Mouse (Mus musculus): ENCODE data around the gene Fam227b. TPM values are rescaled to one million over a fixed set of nuclear protein-coding genes. Genes with fewer than 3 reads are reported as not detected.

Gene Fam227b
- total and polyA plus RNA-seq, 3 experiments = not detected

- Histone ChIP-seq H3K4me1 (ENCODE audit: control insufficient read depth, insufficient read depth, low read length) (no peaks in the 10 kb centered on the region), H3K79me2 (replicated peaks; ENCODE audit: control insufficient read depth, insufficient read depth, low read length) (no peaks in the 10 kb centered on the region), H3K27ac (no peak overlapping the region), H3K36me3 (ENCODE audit: control insufficient read depth, insufficient read depth, low read length) (no peaks in the 10 kb centered on the region), H3K4me3 (no peak overlapping the region), H3K27me3 (ENCODE audit: control insufficient read depth, insufficient read depth, low read length) (no peaks in the 10 kb centered on the region), H3K9ac (ENCODE audit: low read depth, low read length) (no peak overlapping the region)
- WGBS = 71% methylated on average over 8 of the region's 8 CpGs
- intact Hi-C loops (cut with DNase I) = loop anchor here (5.0 kb wide), 1 partner anchor 141 kb away; no protein-coding TSS in a partner anchor
- DNase-seq = no peak
- TF ChIP-seq EP300 (IDR thresholded peaks at IDR 0.05; ENCODE audit: insufficient read depth, low read depth, low read length) (no peak), POLR2A (IDR thresholded peaks at IDR 0.05; ENCODE audit: insufficient read depth, low read depth, low read length) (no peak), CTCF (IDR thresholded peaks at IDR 0.05) (peak; percentile 60)
Measured at GRCm38 (mm10) chr2:126033114-126033972, 118.5 kb downstream of the Fam227b start.

GRCm38 (mm10) chr2:126031186-126031900, 120.5 kb downstream of the Fam227b start:
- H3K27ac ChIP-seq = no peak overlapping the region
- no peak overlapping the region for H3K4me3 ChIP-seq
- 57% methylated on average over 8 of the region's 8 CpGs for WGBS
- no peak for DNase-seq
- no peaks in the 10 kb centered on the region for H3K4me1 ChIP-seq (ENCODE audit: control insufficient read depth, insufficient read depth, low read length)
- H3K9ac ChIP-seq (ENCODE audit: low read depth, low read length) = no peak overlapping the region
- TF ChIP-seq EP300 (IDR thresholded peaks at IDR 0.05; ENCODE audit: insufficient read depth, low read depth, low read length) = no peak
- no peak for TF ChIP-seq CTCF (IDR thresholded peaks at IDR 0.05)
- TF ChIP-seq POLR2A (IDR thresholded peaks at IDR 0.05; ENCODE audit: insufficient read depth, low read depth, low read length) = no peak
- H3K79me2 ChIP-seq (replicated peaks; ENCODE audit: control insufficient read depth, insufficient read depth, low read length) = no peaks in the 10 kb centered on the region
- no peaks in the 10 kb centered on the region for H3K36me3 ChIP-seq (ENCODE audit: control insufficient read depth, insufficient read depth, low read length)
- H3K27me3 ChIP-seq (ENCODE audit: control insufficient read depth, insufficient read depth, low read length) = no peaks in the 10 kb centered on the region
- intact Hi-C loops (cut with DNase I) = loop anchor here (5.0 kb wide), 1 partner anchor 139 kb away; no protein-coding TSS in a partner anchor

GRCm38 (mm10) chr2:126015763-126016473, 135.9 kb downstream of the Fam227b start:
- Histone ChIP-seq H3K9ac (ENCODE audit: low read depth, low read length) (no peak overlapping the region), H3K27ac (no peak overlapping the region), H3K79me2 (replicated peaks; ENCODE audit: control insufficient read depth, insufficient read depth, low read length) (no peaks in the 10 kb centered on the region), H3K4me1 (ENCODE audit: control insufficient read depth, insufficient read depth, low read length) (no peaks in the 10 kb centered on the region), H3K36me3 (ENCODE audit: control insufficient read depth, insufficient read depth, low read length) (no peaks in the 10 kb centered on the region), H3K27me3 (ENCODE audit: control insufficient read depth, insufficient read depth, low read length) (no peaks in the 10 kb centered on the region), H3K4me3 (no peak overlapping the region)
- TF ChIP-seq POLR2A (IDR thresholded peaks at IDR 0.05; ENCODE audit: insufficient read depth, low read depth, low read length) = no peak
- TF ChIP-seq EP300 (IDR thresholded peaks at IDR 0.05; ENCODE audit: insufficient read depth, low read depth, low read length) = no peak
- TF ChIP-seq CTCF (IDR thresholded peaks at IDR 0.05) = no peak
- 69% methylated on average over 3 of the region's 3 CpGs for WGBS
- intact Hi-C loops (cut with DNase I) = no loop called here
- no peak for DNase-seq

- no peaks in the 10 kb centered on the region for H3K27me3 ChIP-seq (ENCODE audit: control insufficient read depth, insufficient read depth, low read length)
- no peak overlapping the region for H3K4me3 ChIP-seq
- WGBS = 56% methylated on average over 12 of the region's 12 CpGs
- no peak overlapping the region for H3K9ac ChIP-seq (ENCODE audit: low read depth, low read length)
- DNase-seq = no peak
- TF ChIP-seq CTCF (IDR thresholded peaks at IDR 0.05) (no peak), EP300 (IDR thresholded peaks at IDR 0.05; ENCODE audit: insufficient read depth, low read depth, low read length) (no peak), POLR2A (IDR thresholded peaks at IDR 0.05; ENCODE audit: insufficient read depth, low read depth, low read length) (no peak)
- H3K79me2 ChIP-seq (replicated peaks; ENCODE audit: control insufficient read depth, insufficient read depth, low read length) = no peaks in the 10 kb centered on the region
- H3K36me3 ChIP-seq (ENCODE audit: control insufficient read depth, insufficient read depth, low read length) = no peaks in the 10 kb centered on the region
- intact Hi-C loops (cut with DNase I) = no loop called here
- H3K27ac ChIP-seq = no peak overlapping the region
- H3K4me1 ChIP-seq (ENCODE audit: control insufficient read depth, insufficient read depth, low read length) = no peaks in the 10 kb centered on the region
Measured at GRCm38 (mm10) chr2:126014989-126015710, 136.7 kb downstream of the Fam227b start.

- Histone ChIP-seq H3K4me3 (no peak overlapping the region), H3K9ac (ENCODE audit: low read depth, low read length) (no peak overlapping the region), H3K27me3 (ENCODE audit: control insufficient read depth, insufficient read depth, low read length) (no peaks in the 10 kb centered on the region), H3K4me1 (ENCODE audit: control insufficient read depth, insufficient read depth, low read length) (no peaks in the 10 kb centered on the region), H3K36me3 (ENCODE audit: control insufficient read depth, insufficient read depth, low read length) (no peaks in the 10 kb centered on the region), H3K27ac (no peak overlapping the region), H3K79me2 (replicated peaks; ENCODE audit: control insufficient read depth, insufficient read depth, low read length) (no peaks in the 10 kb centered on the region)
- TF ChIP-seq POLR2A (IDR thresholded peaks at IDR 0.05; ENCODE audit: insufficient read depth, low read depth, low read length) (no peak), EP300 (IDR thresholded peaks at IDR 0.05; ENCODE audit: insufficient read depth, low read depth, low read length) (no peak), CTCF (IDR thresholded peaks at IDR 0.05) (no peak)
- DNase-seq = no peak
- WGBS = 70% methylated on average over 2 of the region's 2 CpGs
- intact Hi-C loops (cut with DNase I) = loop anchor here (5.0 kb wide), 4 partner anchors 226 to 516 kb away; no protein-coding TSS in a partner anchor
Measured at GRCm38 (mm10) chr2:126006742-126007141, 145.1 kb downstream of the Fam227b start.
